Mouse (Mus musculus) spleen, postnatal 4 days (tissue): ENCODE results near the gene Carnmt1.

ENCODE experiments used
- DNase-seq, 2 experiments: peaks; one replicate each; pipeline ENCODE4 v3.0.0; 2022; ENCODE audit warnings: low spot score in 2 of 2

Carnmt1 gene

GRCm38 (mm10) chr19:18653058-18653457, 17.5 kb upstream of the Carnmt1 start:
- no peak for DNase-seq

- no peak for DNase-seq
These were observed 16.2 kb upstream of the Carnmt1 start for GRCm38 (mm10) chr19:18654330-18654729.

GRCm38 (mm10) chr19:18654984-18655383, 15.6 kb upstream of the Carnmt1 start:
- DNase-seq, result no peak

- DNase-seq, result no peak
These were observed 14.6 kb upstream of the Carnmt1 start for GRCm38 (mm10) chr19:18655999-18656398.

GRCm38 (mm10) chr19:18658473-18658872, 12.1 kb upstream of the Carnmt1 start:
- no peak for DNase-seq

GRCm38 (mm10) chr19:18659349-18659748, 11.2 kb upstream of the Carnmt1 start:
- no peak for DNase-seq

- DNase-seq, result no peak
These were observed 10.1 kb upstream of the Carnmt1 start for GRCm38 (mm10) chr19:18660466-18660865.

GRCm38 (mm10) chr19:18661683-18662082, 8.9 kb upstream of the Carnmt1 start:
- no peak for DNase-seq

- no peak for DNase-seq
These were observed 6.7 kb upstream of the Carnmt1 start for GRCm38 (mm10) chr19:18663904-18664303.

- DNase-seq, result no peak
These were observed 3.6 kb upstream of the Carnmt1 start for GRCm38 (mm10) chr19:18666966-18667365.

GRCm38 (mm10) chr19:18669551-18669950, 1.0 kb upstream of the Carnmt1 start:
- DNase-seq, result no peak

GRCm38 (mm10) chr19:18671056-18671741, 635 bp downstream of the Carnmt1 start:
- DNase-seq, result peak; percentile 57 to 82

- DNase-seq, result no peak
These were observed 1.9 kb downstream of the Carnmt1 start for GRCm38 (mm10) chr19:18672498-18672897.

GRCm38 (mm10) chr19:18673116-18673515, 2.6 kb downstream of the Carnmt1 start:
- no peak for DNase-seq

- DNase-seq, result no peak
These were observed 11.6 kb downstream of the Carnmt1 start for GRCm38 (mm10) chr19:18682142-18682541.

- peak in 1 of 2 experiments; percentile 48 for DNase-seq
These were observed 17.0 kb downstream of the Carnmt1 start for GRCm38 (mm10) chr19:18687556-18687955.

GRCm38 (mm10) chr19:18692176-18692575, 21.6 kb downstream of the Carnmt1 start:
- DNase-seq, result peak in 1 of 2 experiments; percentile 46

- DNase-seq, result peak in 1 of 2 experiments; percentile 52
These were observed 22.2 kb downstream of the Carnmt1 start for GRCm38 (mm10) chr19:18692768-18693167.

GRCm38 (mm10) chr19:18695116-18695515, 24.6 kb downstream of the Carnmt1 start:
- DNase-seq, result no peak

GRCm38 (mm10) chr19:18695552-18695951, 25.0 kb downstream of the Carnmt1 start:
- no peak for DNase-seq

- peak in 1 of 2 experiments; percentile 2 for DNase-seq
These were observed 37.5 kb downstream of the Carnmt1 start for GRCm38 (mm10) chr19:18708101-18708500.

- no peak for DNase-seq
These were observed 40.3 kb downstream of the Carnmt1 start for GRCm38 (mm10) chr19:18710903-18711302.

- no peak for DNase-seq
These were observed 41.0 kb downstream of the Carnmt1 start for GRCm38 (mm10) chr19:18711589-18711988.
